Mouse (Mus musculus): Measurements from ENCODE around the gene Olfr1317. TPM values are rescaled to one million over a fixed set of nuclear protein-coding genes. Genes with fewer than 3 reads are reported as not detected.

The Olfr1317 gene
- polyA plus RNA-seq (2012; ENCODE audit: insufficient read depth, insufficient read length, missing spikeins) = not detected in 2 replicates

DNA sequence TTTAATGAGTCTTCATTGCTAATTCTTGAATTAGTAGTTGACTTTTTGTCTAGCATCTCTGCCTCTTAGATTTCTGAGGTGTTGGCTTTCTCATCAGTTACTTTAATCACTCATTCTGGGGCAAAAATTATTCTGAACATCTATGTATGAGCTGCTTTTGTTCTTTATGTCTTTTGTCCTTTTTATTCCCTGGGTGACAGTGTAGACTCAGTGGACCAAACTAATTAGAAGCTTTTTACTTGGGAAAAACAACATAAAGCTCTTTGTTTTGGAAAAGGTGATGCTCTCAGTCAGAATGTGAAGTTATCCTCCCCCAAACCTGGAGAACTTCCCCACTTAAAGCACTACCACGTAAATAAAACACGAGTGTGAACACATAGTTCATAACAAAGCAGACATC, at the start of gene Olfr1317:
Gene Olfr1317 (plus strand): TSS at position 301 of the 400 bp plus-strand sequence.
- Histone ChIP-seq H3K4me3 (ENCODE audit: insufficient read depth, low read length) (no peak within 1 kb of the TSS), H3K4me1 (ENCODE audit: control insufficient read depth, insufficient read depth, low read length) (no peaks in the 10 kb centered on the region), H3K27ac (ENCODE audit: insufficient read depth, low read depth, low read length) (no peak within 1 kb of the TSS)
- TF ChIP-seq POLR2A (IDR thresholded peaks at IDR 0.05; ENCODE audit: borderline replicate concordance, low read depth, low read length) (no peak), CTCF (IDR thresholded peaks at IDR 0.05; ENCODE audit: low read depth, low read length) (no peak)

DNA sequence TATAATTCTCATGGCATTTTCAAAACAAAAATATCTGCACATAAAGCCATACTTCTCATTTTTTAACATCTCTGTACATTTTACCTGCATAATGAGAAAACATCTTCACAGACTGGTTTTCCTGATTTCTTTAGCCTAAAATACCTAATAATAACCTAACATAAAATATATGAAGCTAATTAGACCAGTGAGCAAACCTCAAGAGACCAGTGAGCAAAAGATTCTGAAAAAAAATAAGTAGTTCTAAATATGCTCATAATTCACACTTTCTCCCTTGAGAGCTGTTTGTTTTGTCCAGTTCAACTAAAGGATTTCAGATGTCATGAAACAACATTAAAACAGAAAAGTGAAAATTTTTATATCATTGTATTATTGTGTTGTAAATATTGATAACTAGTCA, 43.4 kb upstream of the Olfr1317 start, which contains the start of gene Olfr1314:
Gene Olfr1314 (minus strand): TSS at position 101 of the 400 bp plus-strand sequence.
- TF ChIP-seq CTCF (IDR thresholded peaks at IDR 0.05; ENCODE audit: low read depth, low read length) (no peak), POLR2A (IDR thresholded peaks at IDR 0.05; ENCODE audit: borderline replicate concordance, low read depth, low read length) (no peak)
- H3K4me3 ChIP-seq (ENCODE audit: insufficient read depth, low read length) = no peak within 1 kb of the TSS

DNA sequence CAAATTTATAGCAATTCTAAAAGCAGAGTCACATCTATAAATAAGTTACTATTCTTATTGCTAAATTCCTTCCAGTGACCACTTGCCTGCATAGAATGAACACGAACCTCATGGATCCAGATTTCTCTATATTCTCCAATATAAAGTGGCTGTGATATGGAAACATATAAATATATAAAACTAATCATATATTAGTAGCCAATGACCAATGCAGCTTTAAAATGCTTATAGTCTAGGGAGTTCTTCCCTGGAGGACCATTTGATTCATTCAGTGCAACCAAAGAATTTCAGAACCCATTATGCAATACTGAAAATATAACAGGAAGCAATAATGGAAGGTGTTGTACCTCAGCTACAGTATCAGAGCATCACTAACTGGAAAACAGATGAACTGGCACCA, 24.8 kb upstream of the Olfr1317 start, which contains the start of gene Olfr1315-ps1:
Gene Olfr1315-ps1 (minus strand): TSS at position 101 of the 400 bp plus-strand sequence.
- TF ChIP-seq CTCF (IDR thresholded peaks at IDR 0.05; ENCODE audit: low read depth, low read length) (no peak), POLR2A (IDR thresholded peaks at IDR 0.05; ENCODE audit: borderline replicate concordance, low read depth, low read length) (no peak)
- no peak within 1 kb of the TSS for H3K27ac ChIP-seq (ENCODE audit: insufficient read depth, low read depth, low read length)
- H3K4me1 ChIP-seq (ENCODE audit: control insufficient read depth, insufficient read depth, low read length) = no peaks in the 10 kb centered on the region
- H3K4me3 ChIP-seq (ENCODE audit: insufficient read depth, low read length) = no peak within 1 kb of the TSS

More for the DNA sequence above, 43.4 kb upstream of the Olfr1317 start, which contains the start of gene Olfr1314:
- H3K4me1 ChIP-seq (ENCODE audit: control insufficient read depth, insufficient read depth, low read length) = no peaks in the 10 kb centered on the region
- H3K27ac ChIP-seq (ENCODE audit: insufficient read depth, low read depth, low read length) = no peak within 1 kb of the TSS

DNA sequence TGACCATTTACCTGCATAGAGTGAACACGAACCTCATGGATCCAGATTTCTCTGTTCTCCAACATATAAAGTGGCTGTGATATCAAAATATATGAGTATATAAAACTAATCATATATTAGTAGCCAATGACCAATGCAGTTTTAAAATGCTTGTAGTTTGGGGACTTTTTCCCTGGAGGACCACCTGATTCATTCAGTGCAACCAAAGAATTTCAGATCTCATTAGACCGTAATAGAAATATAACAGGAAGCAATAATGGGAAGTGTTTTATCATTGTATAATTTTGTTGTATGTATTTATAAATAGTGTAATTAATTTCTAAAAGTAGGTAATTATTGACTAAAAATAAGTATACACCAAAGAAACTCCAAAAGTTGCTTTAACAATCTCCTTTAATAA, 5.3 kb upstream of the Olfr1317 start, which contains the start of gene Olfr1316:
Gene Olfr1316 (minus strand): TSS at position 101 of the 400 bp plus-strand sequence.
- no peak within 1 kb of the TSS for H3K27ac ChIP-seq (ENCODE audit: insufficient read depth, low read depth, low read length)
- no peak for TF ChIP-seq CTCF (IDR thresholded peaks at IDR 0.05; ENCODE audit: low read depth, low read length)
- TF ChIP-seq POLR2A (IDR thresholded peaks at IDR 0.05; ENCODE audit: borderline replicate concordance, low read depth, low read length) = no peak
- no peaks in the 10 kb centered on the region for H3K4me1 ChIP-seq (ENCODE audit: control insufficient read depth, insufficient read depth, low read length)
- no peak within 1 kb of the TSS for H3K4me3 ChIP-seq (ENCODE audit: insufficient read depth, low read length)

- H3K4me3 ChIP-seq (ENCODE audit: insufficient read depth, low read length) = no peak within 1 kb of the TSS
- TF ChIP-seq POLR2A (IDR thresholded peaks at IDR 0.05; ENCODE audit: borderline replicate concordance, low read depth, low read length) = no peak
- TF ChIP-seq CTCF (IDR thresholded peaks at IDR 0.05; ENCODE audit: low read depth, low read length) = no peak
- H3K4me1 ChIP-seq (ENCODE audit: control insufficient read depth, insufficient read depth, low read length) = no peaks in the 10 kb centered on the region
- H3K27ac ChIP-seq (ENCODE audit: insufficient read depth, low read depth, low read length) = no peak within 1 kb of the TSS
These were observed 13.8 kb downstream of the Olfr1317 start, which contains the start of gene Olfr1318 for GRCm38 (mm10) chr2:112153898-112154297. Gene Olfr1318, plus strand, starts transcription at chr2:112154198.

Other genes with a start within 250 kb of the Olfr1317 start
- gene Olfr1306, start 224.1 kb upstream of the Olfr1317 start, polyA plus RNA-seq (2012; ENCODE audit: insufficient read depth, insufficient read length, missing spikeins) = not detected in 2 replicates
- gene Olfr1307, start 190.9 kb upstream of the Olfr1317 start, polyA plus RNA-seq (2012; ENCODE audit: insufficient read depth, insufficient read length, missing spikeins) = 0.05 and 0.11 TPM in 2 replicates
- not detected in 2 replicates for gene Olfr1308, start 175.4 kb upstream of the Olfr1317 start, polyA plus RNA-seq (2012; ENCODE audit: insufficient read depth, insufficient read length, missing spikeins)
- not detected in 2 replicates for gene Olfr1309, start 150.0 kb upstream of the Olfr1317 start, polyA plus RNA-seq (2012; ENCODE audit: insufficient read depth, insufficient read length, missing spikeins)
- not detected in 2 replicates for gene Olfr1310, start 127.6 kb upstream of the Olfr1317 start, polyA plus RNA-seq (2012; ENCODE audit: insufficient read depth, insufficient read length, missing spikeins)
- not detected in 2 replicates for gene Olfr1311, start 115.9 kb upstream of the Olfr1317 start, polyA plus RNA-seq (2012; ENCODE audit: insufficient read depth, insufficient read length, missing spikeins)
- gene Olfr1312, start 90.1 kb upstream of the Olfr1317 start, polyA plus RNA-seq (2012; ENCODE audit: insufficient read depth, insufficient read length, missing spikeins) = not detected in 2 replicates
- not detected in 2 replicates for gene Olfr1313, start 62.5 kb upstream of the Olfr1317 start, polyA plus RNA-seq (2012; ENCODE audit: insufficient read depth, insufficient read length, missing spikeins)
- not detected in 2 replicates for gene Olfr1314, start 43.5 kb upstream of the Olfr1317 start, polyA plus RNA-seq (2012; ENCODE audit: insufficient read depth, insufficient read length, missing spikeins)
- gene Olfr1315-ps1, start 24.9 kb upstream of the Olfr1317 start, polyA plus RNA-seq (2012; ENCODE audit: insufficient read depth, insufficient read length, missing spikeins) = not detected in 2 replicates
- gene Olfr1316, start 5.4 kb upstream of the Olfr1317 start, polyA plus RNA-seq (2012; ENCODE audit: insufficient read depth, insufficient read length, missing spikeins) = 0.33 TPM in 1 of 2 replicates, not detected in the other
- not detected in 2 replicates for gene Olfr1318, start 13.9 kb downstream of the Olfr1317 start, polyA plus RNA-seq (2012; ENCODE audit: insufficient read depth, insufficient read length, missing spikeins)
- gene Lpcat4, start 99.1 kb downstream of the Olfr1317 start, polyA plus RNA-seq (2012; ENCODE audit: insufficient read depth, insufficient read length, missing spikeins) = 5.0 and 5.5 TPM in 2 replicates
- gene Nutm1, start 119.0 kb downstream of the Olfr1317 start, polyA plus RNA-seq (2012; ENCODE audit: insufficient read depth, insufficient read length, missing spikeins) = not detected in 2 replicates
- 52.6 and 58.5 TPM in 2 replicates for gene Nop10, start 121.6 kb downstream of the Olfr1317 start, polyA plus RNA-seq (2012; ENCODE audit: insufficient read depth, insufficient read length, missing spikeins)
- 101 and 110 TPM in 2 replicates for gene Slc12a6, start 125.5 kb downstream of the Olfr1317 start, polyA plus RNA-seq (2012; ENCODE audit: insufficient read depth, insufficient read length, missing spikeins)
- not detected in 2 replicates for gene Gm21985, start 126.0 kb downstream of the Olfr1317 start, polyA plus RNA-seq (2012; ENCODE audit: insufficient read depth, insufficient read length, missing spikeins)
- 49.9 and 58.9 TPM in 2 replicates for gene Emc4, start 227.7 kb downstream of the Olfr1317 start, polyA plus RNA-seq (2012; ENCODE audit: insufficient read depth, insufficient read length, missing spikeins)
- gene Katnbl1, start 238.9 kb downstream of the Olfr1317 start, polyA plus RNA-seq (2012; ENCODE audit: insufficient read depth, insufficient read length, missing spikeins) = 21.9 and 25.2 TPM in 2 replicates

Measured in bone marrow macrophage, adult 2 months (primary cell).